Mouse (Mus musculus) liver, embryonic 13.5 days (tissue): ENCODE results near the gene Tesk1. TPM values are rescaled to one million over a fixed set of nuclear protein-coding genes. Genes with fewer than 3 reads are reported as not detected.

Experiments
- ATAC-seq: fragments of 200-750 bp; cut with Nextera tagmentation; 2 replicates; pipeline ENCODE4 v1.8.0; 2017; ENCODE audit warnings: low read depth, mild to moderate bottlenecking, moderate number of reproducible peaks, moderate library complexity
- DNase-seq: peaks from one replicate; pipeline ENCODE4 v3.0.0; 2022
- H3K27ac ChIP-seq: fragments of 300-500 bp; sonication (generic); 2 replicates; pipeline ENCODE4 v1.5.1; 2015; ENCODE audit warnings: moderate library complexity, mild to moderate bottlenecking, inconsistent platforms
- H3K27me3 ChIP-seq: fragments of 300-500 bp; sonication (generic); 2 replicates; pipeline ENCODE4 v1.6.1; 2015; ENCODE audit warnings: mild to moderate bottlenecking, inconsistent platforms
- H3K36me3 ChIP-seq: fragments of 300-500 bp; sonication (generic); 2 replicates; pipeline ENCODE4 v1.6.1; 2015; ENCODE audit warnings: mild to moderate bottlenecking, inconsistent platforms
- H3K4me1 ChIP-seq: fragments of 300-500 bp; sonication (generic); replicated peaks from 2 replicates; pipeline ENCODE4 v1.6.1; 2015; ENCODE audit warnings: inconsistent platforms
- H3K4me2 ChIP-seq: fragments of 300-500 bp; sonication (generic); 2 replicates; pipeline ENCODE4 v1.6.1; 2015; ENCODE audit warnings: inconsistent platforms, mild to moderate bottlenecking, moderate library complexity
- H3K4me3 ChIP-seq: fragments of 300-500 bp; sonication (generic); replicated peaks from 2 replicates; pipeline ENCODE4 v1.5.1; 2015; ENCODE audit warnings: mild to moderate bottlenecking, inconsistent platforms
- H3K9ac ChIP-seq: fragments of 300-500 bp; sonication (generic); 2 replicates; pipeline ENCODE4 v1.6.1; 2015; ENCODE audit warnings: mild to moderate bottlenecking, inconsistent platforms
- H3K9me3 ChIP-seq: fragments of 300-500 bp; sonication (generic); replicated peaks from 2 replicates; pipeline ENCODE4 v1.6.1; 2016; ENCODE audit warnings: inconsistent platforms
- WGBS: fragments of 180-500 bp; shearing (Covaris S2); methylation state at CpG from one replicate; pipeline ENCODE4 v1.1.7; 2015; ENCODE audit not compliant: insufficient replicate concordance; 5-methylcytosine and 5-hydroxymethylcytosine counted together
- polyA plus RNA-seq: library from polyadenylated mRNA; unstranded; fragments of >200 nt; fragmentation: Nextera tagmentation; extraction: Ambion mirVana; gene quantifications from 2 replicates; pipeline ENCODE4 v1.2.1, GENCODE M21; 2015

Tesk1 gene
- polyA plus RNA-seq, 1 experiment from 2014 or later: 0.95 TPM

DNA sequence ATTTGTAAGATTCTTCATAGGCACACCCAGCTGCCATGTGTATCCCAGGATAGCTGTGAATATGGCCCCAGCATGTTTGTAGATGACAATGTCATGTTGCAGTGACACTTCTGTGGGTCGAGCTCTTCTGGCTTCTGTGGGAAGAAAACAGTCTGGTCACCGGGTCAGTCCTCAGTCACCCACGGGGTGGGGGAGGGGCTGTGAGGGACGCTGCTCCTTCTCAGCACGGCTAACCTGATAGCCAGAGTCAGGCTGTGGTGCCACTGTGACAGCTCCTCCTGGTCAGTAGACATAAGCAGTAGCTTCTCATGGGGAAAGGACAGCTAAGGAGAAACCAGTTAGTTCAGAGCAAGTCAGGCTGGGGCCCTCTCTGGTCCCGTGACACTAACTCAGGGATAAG is 54.8 kb downstream of the Tesk1 start:
- H3K36me3 ChIP-seq: peaks cover 30% of the 10 kb centered on the region
- H3K27ac ChIP-seq: no peak overlapping the region
- H3K9ac ChIP-seq: no peak overlapping the region
- no peaks in the 10 kb centered on the region for H3K9me3 ChIP-seq
- H3K4me3 ChIP-seq: no peak overlapping the region
- no peaks in the 10 kb centered on the region; the same call in 1 of the 2 replicates for H3K27me3 ChIP-seq
- ATAC-seq (no peak), DNase-seq (no peak)
- peaks cover 64% of the 10 kb centered on the region for H3K4me1 ChIP-seq
- no peak overlapping the region for H3K4me2 ChIP-seq
- 67% methylated on average over 6 of the region's 6 CpGs for WGBS

DNA sequence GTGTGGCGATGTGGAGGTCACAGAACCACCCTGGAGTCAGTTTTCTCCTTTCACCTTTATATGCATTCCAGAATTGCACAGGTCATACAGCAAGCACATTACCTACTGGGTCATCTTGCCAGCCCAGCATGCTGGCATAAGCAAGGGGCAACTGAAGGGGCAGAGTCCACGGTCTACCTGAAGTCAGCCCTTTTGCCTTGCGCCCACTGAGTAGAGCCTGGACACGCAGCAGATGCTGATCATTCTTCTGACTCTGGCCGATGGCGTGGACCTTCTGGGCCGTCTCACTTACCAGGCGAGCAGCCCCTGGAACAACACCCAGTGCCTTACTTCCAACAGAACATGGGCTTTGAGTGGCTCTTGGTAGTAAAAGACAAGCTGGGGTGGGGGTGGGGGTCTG is 55.7 kb downstream of the Tesk1 start:
- Histone ChIP-seq H3K27me3 (no peaks in the 10 kb centered on the region; the same call in 1 of the 2 replicates), H3K9ac (peak overlapping the region; percentile 89), H3K36me3 (peaks cover 30% of the 10 kb centered on the region), H3K4me1 (peaks cover 58% of the 10 kb centered on the region), H3K27ac (no peak overlapping the region), H3K4me3 (peak overlapping the region; percentile 80), H3K4me2 (peak overlapping the region; percentile 78), H3K9me3 (no peaks in the 10 kb centered on the region)
- ATAC-seq: no peak
- no peak for DNase-seq
- WGBS: 89% methylated on average over 8 of the region's 8 CpGs

Other genes with a start within 250 kb of the Tesk1 start
- gene Atp8b5, start 174.8 kb upstream of the Tesk1 start, polyA plus RNA-seq: 0.09 and 0.12 TPM in 2 replicates
- gene Rusc2, start 60.0 kb upstream of the Tesk1 start, polyA plus RNA-seq: 0.75 and 0.82 TPM in 2 replicates
- not detected in 2 replicates for gene Fam166b, start 12.8 kb upstream of the Tesk1 start, polyA plus RNA-seq
- gene Cd72, start 12.7 kb downstream of the Tesk1 start, polyA plus RNA-seq: 0.48 and 0.70 TPM in 2 replicates
- not detected in 2 replicates for gene Sit1, start 41.8 kb downstream of the Tesk1 start, polyA plus RNA-seq
- 34.2 and 34.3 TPM in 2 replicates for gene Ccdc107, start 51.0 kb downstream of the Tesk1 start, polyA plus RNA-seq
- 29.4 and 35.8 TPM in 2 replicates for gene Arhgef39, start 57.8 kb downstream of the Tesk1 start, polyA plus RNA-seq
- gene Car9, start 65.0 kb downstream of the Tesk1 start, polyA plus RNA-seq: 0.85 and 1.0 TPM in 2 replicates
- gene Tpm2, start 81.8 kb downstream of the Tesk1 start, polyA plus RNA-seq: 28.8 and 31.9 TPM in 2 replicates
- 20.6 and 21.9 TPM in 2 replicates for gene Creb3, start 120.4 kb downstream of the Tesk1 start, polyA plus RNA-seq
- 38.6 and 42.4 TPM in 2 replicates for gene Tln1, start 120.8 kb downstream of the Tesk1 start, polyA plus RNA-seq
- 13.8 and 15.1 TPM in 2 replicates for gene Rgp1, start 136.8 kb downstream of the Tesk1 start, polyA plus RNA-seq
- 16.5 and 18.1 TPM in 2 replicates for gene Gba2, start 136.9 kb downstream of the Tesk1 start, polyA plus RNA-seq
- gene Msmp, start 142.6 kb downstream of the Tesk1 start, polyA plus RNA-seq: 0.60 TPM in 1 of 2 replicates, not detected in the other
- 0.80 and 0.89 TPM in 2 replicates for gene Npr2, start 190.0 kb downstream of the Tesk1 start, polyA plus RNA-seq
- gene Spag8, start 211.7 kb downstream of the Tesk1 start, polyA plus RNA-seq: 0.10 and 0.12 TPM in 2 replicates
- gene Hint2, start 214.5 kb downstream of the Tesk1 start, polyA plus RNA-seq: 66.4 and 66.9 TPM in 2 replicates
- gene Tmem8b, start 227.0 kb downstream of the Tesk1 start, polyA plus RNA-seq: 0.19 and 0.23 TPM in 2 replicates
- gene Fam221b, start 227.2 kb downstream of the Tesk1 start, polyA plus RNA-seq: 1.3 and 1.8 TPM in 2 replicates